Mouse (Mus musculus): Measurements from ENCODE around the gene 1700029I15Rik. TPM values are rescaled to one million over a fixed set of nuclear protein-coding genes. Genes with fewer than 3 reads are reported as not detected.
"Not testable (repeated sequence)": the region's sequence is repeated elsewhere in the genome, so short reads cannot be mapped to it uniquely, and the experiment has no call there.

1700029I15Rik gene
- polyA plus RNA-seq, 1 experiment from 2014 or later, result 2.5 TPM

GRCm38 (mm10) chr2:92395535-92395934, 13.2 kb downstream of the 1700029I15Rik start:
- WGBS, result 83% methylated on average over 3 of the region's 3 CpGs
- Histone ChIP-seq H3K9ac (ENCODE audit: low read depth, low read length) (no peak overlapping the region), H3K4me3 (replicated peaks; ENCODE audit: low read depth, low read length) (no peak overlapping the region), H3K4me1 (replicated peaks; ENCODE audit: insufficient read depth, low read length) (peaks cover 15% of the 10 kb centered on the region; the same call in 1 of the 2 replicates), H3K27ac (no peak overlapping the region), H3K36me3 (ENCODE audit: insufficient read depth, low read length) (no peaks in the 10 kb centered on the region), H3K9me3 (replicated peaks; ENCODE audit: low read length) (no peaks in the 10 kb centered on the region), H3K4me2 (ENCODE audit: low read length) (no peak overlapping the region), H3K27me3 (ENCODE audit: insufficient read depth, low read length) (no peaks in the 10 kb centered on the region; the same call in 1 of the 2 replicates)
- ATAC-seq (replicated peaks; ENCODE audit: low FRiP score, low read depth), result no peak
- no peak for TF ChIP-seq CTCF (IDR thresholded peaks at IDR 0.05; ENCODE audit: low read depth)
- DNase-seq (ENCODE audit: low spot score), result no peak

DNA sequence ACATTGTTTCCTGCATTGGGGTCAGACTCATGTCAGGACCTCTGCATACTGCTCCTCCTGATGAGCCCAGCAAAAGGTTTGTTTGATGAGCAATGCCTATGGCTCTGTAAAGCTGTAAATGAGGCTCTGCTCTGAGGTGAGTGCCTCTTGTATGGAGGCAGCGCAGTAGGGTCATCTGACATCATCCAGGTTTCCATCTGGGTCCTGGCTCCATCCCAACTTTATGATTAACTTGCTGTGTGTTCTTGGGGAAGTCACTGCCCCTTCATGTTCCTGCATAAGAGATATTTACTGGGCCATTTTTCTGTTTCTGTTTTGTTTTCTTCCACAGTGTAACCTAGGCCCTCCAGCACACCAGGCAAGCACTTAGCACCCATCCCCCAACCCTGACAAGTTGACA, 15.1 kb downstream of the 1700029I15Rik start:
- no peak for TF ChIP-seq CTCF (IDR thresholded peaks at IDR 0.05; ENCODE audit: low read depth)

GRCm38 (mm10) chr2:92399877-92400276, 17.5 kb downstream of the 1700029I15Rik start:
- not testable (repeated sequence) for H3K4me2 ChIP-seq (ENCODE audit: low read length); H3K4me1 ChIP-seq (replicated peaks; ENCODE audit: insufficient read depth, low read length); H3K27me3 ChIP-seq (ENCODE audit: insufficient read depth, low read length); H3K9me3 ChIP-seq (replicated peaks; ENCODE audit: low read length); H3K4me3 ChIP-seq (replicated peaks; ENCODE audit: low read depth, low read length); DNase-seq (ENCODE audit: low spot score); H3K36me3 ChIP-seq (ENCODE audit: insufficient read depth, low read length); ATAC-seq (replicated peaks; ENCODE audit: low FRiP score, low read depth); H3K9ac ChIP-seq (ENCODE audit: low read depth, low read length); H3K27ac ChIP-seq
- 89% methylated on average over 3 of the region's 4 CpGs for WGBS

More for the DNA sequence above, 15.1 kb downstream of the 1700029I15Rik start:
- H3K27me3 ChIP-seq (ENCODE audit: insufficient read depth, low read length), result no peaks in the 10 kb centered on the region; the same call in 1 of the 2 replicates
- WGBS, result 50% methylated on average over 1 of the region's 1 CpGs
- H3K27ac ChIP-seq, result no peak overlapping the region
- ATAC-seq (replicated peaks; ENCODE audit: low FRiP score, low read depth) (no peak), DNase-seq (ENCODE audit: low spot score) (no peak)
- no peak overlapping the region for H3K9ac ChIP-seq (ENCODE audit: low read depth, low read length)
- H3K4me1 ChIP-seq (replicated peaks; ENCODE audit: insufficient read depth, low read length), result 0 out of 2 replicates have a peak, but pooled peaks cover 3% of the 10 kb centered on the region
- no peak overlapping the region for H3K4me3 ChIP-seq (replicated peaks; ENCODE audit: low read depth, low read length)
- no peaks in the 10 kb centered on the region for H3K9me3 ChIP-seq (replicated peaks; ENCODE audit: low read length)
- H3K36me3 ChIP-seq (ENCODE audit: insufficient read depth, low read length), result no peaks in the 10 kb centered on the region
- H3K4me2 ChIP-seq (ENCODE audit: low read length), result no peak overlapping the region

GRCm38 (mm10) chr2:92400682-92401081, 18.3 kb downstream of the 1700029I15Rik start:
- peak overlapping the region; percentile 50 for H3K9ac ChIP-seq (ENCODE audit: low read depth, low read length)
- H3K4me2 ChIP-seq (ENCODE audit: low read length), result peak overlapping the region; percentile 87
- H3K36me3 ChIP-seq (ENCODE audit: insufficient read depth, low read length), result peaks cover 12% of the 10 kb centered on the region; the same call in 1 of the 2 replicates
- H3K27ac ChIP-seq, result no peak overlapping the region
- no peak for TF ChIP-seq CTCF (IDR thresholded peaks at IDR 0.05; ENCODE audit: low read depth)
- H3K4me1 ChIP-seq (replicated peaks; ENCODE audit: insufficient read depth, low read length), result no peaks in the 10 kb centered on the region
- WGBS, result 2% methylated on average over 22 of the region's 22 CpGs
- no peaks in the 10 kb centered on the region for H3K9me3 ChIP-seq (replicated peaks; ENCODE audit: low read length)
- no peaks in the 10 kb centered on the region for H3K27me3 ChIP-seq (ENCODE audit: insufficient read depth, low read length)
- no peak; the same call in 1 of the 2 replicates for ATAC-seq (replicated peaks; ENCODE audit: low FRiP score, low read depth)
- DNase-seq (ENCODE audit: low spot score), result no peak
- H3K4me3 ChIP-seq (replicated peaks; ENCODE audit: low read depth, low read length), result peak overlapping the region; percentile 55

DNA sequence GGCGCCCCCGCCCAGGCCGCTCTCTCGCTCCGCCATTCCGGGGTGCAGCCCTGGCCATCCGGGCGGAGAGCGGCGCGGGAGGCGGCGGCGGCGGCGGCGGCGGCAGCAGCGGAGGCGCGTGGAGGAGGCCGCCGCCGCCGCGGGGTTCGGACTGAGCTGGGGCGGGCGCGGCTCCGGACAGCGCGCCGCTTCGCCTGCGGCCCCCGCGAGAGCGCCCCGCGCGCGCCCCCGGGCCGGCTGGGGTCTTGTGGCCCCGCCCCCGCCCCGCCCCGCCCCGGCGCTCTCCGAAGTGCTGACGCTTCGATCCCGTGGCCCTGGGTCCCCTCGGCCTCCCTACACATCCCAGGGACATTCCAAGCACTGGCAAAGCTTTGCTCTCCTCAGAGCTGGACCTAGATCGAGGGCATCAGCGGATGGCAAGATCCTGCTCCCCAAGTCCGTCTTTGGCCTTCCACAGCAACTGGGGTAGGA, 18.8 kb downstream of the 1700029I15Rik start, which contains the start of gene Mapk8ip1:
Mapk8ip1 (minus strand) TSS at position 173 of the 471 bp plus-strand sequence.
- Histone ChIP-seq H3K9ac (ENCODE audit: low read depth, low read length) (peak within 1 kb of the TSS; percentile 50), H3K27ac (no peak within 1 kb of the TSS), H3K36me3 (ENCODE audit: insufficient read depth, low read length) (peaks cover 14% of the 10 kb centered on the region; the same call in 1 of the 2 replicates), H3K4me3 (replicated peaks; ENCODE audit: low read depth, low read length) (peak within 1 kb of the TSS; percentile 55), H3K4me2 (ENCODE audit: low read length) (peak within 1 kb of the TSS; percentile 87), H3K27me3 (ENCODE audit: insufficient read depth, low read length) (no peaks in the 10 kb centered on the region), H3K9me3 (replicated peaks; ENCODE audit: low read length) (no peaks in the 10 kb centered on the region), H3K4me1 (replicated peaks; ENCODE audit: insufficient read depth, low read length) (no peaks in the 10 kb centered on the region)
- ATAC-seq (replicated peaks; ENCODE audit: low FRiP score, low read depth) (peak; percentile 74), DNase-seq (ENCODE audit: low spot score) (peak; percentile 52)
- no peak for TF ChIP-seq CTCF (IDR thresholded peaks at IDR 0.05; ENCODE audit: low read depth)
- 3% methylated on average over 50 of the region's 59 CpGs for WGBS

DNA sequence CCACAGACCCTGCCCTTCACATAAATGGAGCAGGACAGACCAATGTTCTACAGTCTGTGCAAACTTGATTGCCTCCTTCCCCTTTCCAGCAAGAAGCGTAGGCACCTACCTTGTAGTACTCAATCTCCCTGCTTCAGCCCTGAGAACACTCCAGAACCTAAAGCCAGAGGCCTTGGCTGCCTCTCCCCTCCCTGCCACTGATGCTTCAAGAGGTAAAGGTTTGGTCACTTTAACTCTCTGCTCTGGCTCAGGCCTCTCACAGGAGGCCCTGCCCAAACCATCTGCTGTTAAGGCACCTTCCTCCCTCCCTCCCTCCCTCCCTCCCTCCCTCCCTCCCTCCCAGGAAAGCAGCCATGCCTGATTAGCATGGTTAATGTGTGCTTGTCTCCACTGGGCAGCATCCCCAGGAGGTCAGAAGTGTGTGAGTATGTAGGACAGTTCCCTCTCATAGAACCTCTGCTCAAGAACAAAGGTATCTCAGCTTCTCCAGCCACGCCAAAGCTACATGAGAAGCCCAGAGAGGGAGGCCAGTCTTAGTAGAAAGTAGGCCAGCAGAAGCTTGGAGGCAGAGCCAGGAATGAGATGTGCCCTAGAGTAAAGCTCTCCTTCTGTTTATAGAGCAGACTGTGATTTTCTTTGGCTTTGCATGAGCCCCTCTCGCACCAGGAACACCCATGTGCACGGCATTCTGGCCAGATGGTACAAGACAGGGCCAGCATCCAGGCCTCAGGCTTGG, 20.4 kb downstream of the 1700029I15Rik start:
- peaks cover 18% of the 10 kb centered on the region; the same call in 1 of the 2 replicates for H3K36me3 ChIP-seq (ENCODE audit: insufficient read depth, low read length)
- H3K27me3 ChIP-seq (ENCODE audit: insufficient read depth, low read length), result no peaks in the 10 kb centered on the region
- ATAC-seq (replicated peaks; ENCODE audit: low FRiP score, low read depth) (peak; percentile 50; the same call in 1 of the 2 replicates), DNase-seq (ENCODE audit: low spot score) (no peak)
- H3K9ac ChIP-seq (ENCODE audit: low read depth, low read length), result no peak overlapping the region
- no peak for TF ChIP-seq CTCF (IDR thresholded peaks at IDR 0.05; ENCODE audit: low read depth)
- H3K4me3 ChIP-seq (replicated peaks; ENCODE audit: low read depth, low read length), result no peak overlapping the region
- WGBS, result 85% methylated on average over 4 of the region's 4 CpGs
- H3K9me3 ChIP-seq (replicated peaks; ENCODE audit: low read length), result no peaks in the 10 kb centered on the region
- no peak overlapping the region for H3K4me2 ChIP-seq (ENCODE audit: low read length)
- no peaks in the 10 kb centered on the region for H3K4me1 ChIP-seq (replicated peaks; ENCODE audit: insufficient read depth, low read length)
- no peak overlapping the region for H3K27ac ChIP-seq
